Mouse (Mus musculus): ENCODE results near the gene Fam118a. TPM values are rescaled to one million over a fixed set of nuclear protein-coding genes. Genes with fewer than 3 reads are reported as not detected.

The Fam118a gene
- polyA plus RNA-seq, 1 experiment from 2014 or later = 11.4 TPM

DNA sequence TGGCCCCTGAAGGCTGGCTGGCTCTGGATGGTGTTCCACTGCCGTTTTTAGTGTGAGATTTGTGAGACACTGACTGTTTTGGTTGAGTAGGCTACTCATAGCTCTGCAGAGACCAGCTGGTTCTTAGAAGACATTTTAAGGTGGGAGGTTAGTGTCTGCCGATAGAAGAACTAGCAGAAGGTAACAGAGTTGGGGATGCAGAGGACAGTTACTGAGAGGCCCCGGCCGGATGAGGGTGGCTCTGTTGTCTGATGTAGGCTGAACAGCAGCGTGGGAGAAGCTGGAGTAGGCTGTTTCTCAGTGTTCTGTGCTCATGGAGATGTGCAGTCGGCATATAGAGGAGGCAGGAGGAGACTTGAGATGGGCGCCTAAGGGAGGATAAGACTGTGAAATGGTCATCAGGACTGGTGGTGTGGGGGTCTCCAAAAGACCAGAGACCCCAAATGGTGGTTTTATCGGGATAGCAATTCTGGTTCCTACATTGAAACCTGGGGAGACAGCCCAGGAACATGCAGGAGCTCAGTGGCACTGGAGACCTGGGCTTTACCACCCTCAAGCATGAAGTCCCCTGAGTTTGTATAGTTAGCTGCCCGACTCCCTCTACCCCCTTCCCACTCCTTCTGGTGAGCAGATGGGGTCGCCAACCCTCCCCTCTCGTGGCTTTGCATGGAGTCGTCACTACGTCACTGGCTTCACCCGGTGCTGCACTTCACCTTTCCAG is 17.6 kb downstream of the Fam118a start:
- H3K27me3 ChIP-seq (replicated peaks) = no peaks in the 10 kb centered on the region
- ATAC-seq = no peak
- WGBS (ENCODE audit: insufficient replicate concordance) = 80% methylated on average over 14 of the region's 14 CpGs
- peaks cover 49% of the 10 kb centered on the region for H3K36me3 ChIP-seq
- H3K4me3 ChIP-seq = no peak overlapping the region
- H3K9me3 ChIP-seq (replicated peaks) = no peaks in the 10 kb centered on the region
- H3K27ac ChIP-seq = no peak overlapping the region
- peaks cover 33% of the 10 kb centered on the region for H3K4me1 ChIP-seq
- H3K9ac ChIP-seq = no peak overlapping the region
- H3K4me2 ChIP-seq = no peak overlapping the region

DNA sequence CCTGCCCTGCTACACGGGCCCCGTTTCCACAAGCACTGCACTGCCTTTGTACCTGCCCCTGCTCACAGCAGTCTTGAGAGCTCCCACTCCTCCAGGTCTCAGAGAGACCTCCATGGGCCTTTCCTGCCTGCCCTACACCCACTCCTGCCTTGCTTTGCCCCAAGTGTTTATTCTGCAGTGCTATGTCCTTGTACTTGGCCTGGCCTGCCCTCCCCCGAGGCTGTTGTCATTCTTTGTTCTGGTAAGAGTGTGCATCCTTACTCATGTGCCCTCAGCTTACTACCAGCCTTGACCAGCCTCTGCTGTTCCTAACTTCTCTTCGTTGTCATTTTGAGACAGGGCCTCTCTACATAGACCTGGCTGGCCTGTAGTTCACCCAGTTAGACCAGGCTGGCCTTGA is 19.1 kb downstream of the Fam118a start:
- Histone ChIP-seq H3K27me3 (replicated peaks) (no peaks in the 10 kb centered on the region), H3K36me3 (peaks cover 63% of the 10 kb centered on the region), H3K4me3 (no peak overlapping the region), H3K4me2 (no peak overlapping the region), H3K4me1 (peaks cover 22% of the 10 kb centered on the region), H3K27ac (no peak overlapping the region), H3K9ac (no peak overlapping the region), H3K9me3 (replicated peaks) (no peaks in the 10 kb centered on the region)
- no peak for ATAC-seq
- 75% methylated on average over 4 of the region's 4 CpGs for WGBS (ENCODE audit: insufficient replicate concordance)

DNA sequence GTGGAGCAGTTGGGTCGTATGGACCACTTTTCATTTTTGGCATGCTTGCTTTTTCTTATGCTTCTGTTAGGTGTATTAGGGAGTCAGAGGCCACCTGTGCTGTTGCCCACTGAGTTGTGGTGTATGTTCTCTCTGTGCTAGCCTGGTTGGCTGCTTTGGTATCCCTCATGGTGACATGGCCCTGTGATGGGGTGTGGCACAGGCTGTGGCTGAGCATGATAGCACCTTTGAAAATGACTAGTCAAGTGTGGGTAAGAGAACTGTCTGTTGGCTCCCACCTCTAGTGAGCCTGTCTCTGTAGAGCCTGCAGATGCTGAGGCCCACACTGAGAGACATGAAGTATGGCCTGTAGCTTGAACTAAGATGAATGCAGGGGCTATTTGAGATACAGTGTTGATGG is 21.0 kb downstream of the Fam118a start:
- WGBS (ENCODE audit: insufficient replicate concordance) = 74% methylated on average over 1 of the region's 1 CpGs
- Histone ChIP-seq H3K27ac (peak overlapping the region; percentile 75), H3K9ac (no peak overlapping the region), H3K4me2 (0 out of 2 replicates have a peak overlapping the region, but pooled peaks have one; percentile 1), H3K36me3 (peaks cover 78% of the 10 kb centered on the region), H3K4me3 (no peak overlapping the region), H3K4me1 (peaks cover 13% of the 10 kb centered on the region; the same call in 1 of the 2 replicates), H3K27me3 (replicated peaks) (no peaks in the 10 kb centered on the region), H3K9me3 (replicated peaks) (no peaks in the 10 kb centered on the region)
- peak; percentile 98 for ATAC-seq

DNA sequence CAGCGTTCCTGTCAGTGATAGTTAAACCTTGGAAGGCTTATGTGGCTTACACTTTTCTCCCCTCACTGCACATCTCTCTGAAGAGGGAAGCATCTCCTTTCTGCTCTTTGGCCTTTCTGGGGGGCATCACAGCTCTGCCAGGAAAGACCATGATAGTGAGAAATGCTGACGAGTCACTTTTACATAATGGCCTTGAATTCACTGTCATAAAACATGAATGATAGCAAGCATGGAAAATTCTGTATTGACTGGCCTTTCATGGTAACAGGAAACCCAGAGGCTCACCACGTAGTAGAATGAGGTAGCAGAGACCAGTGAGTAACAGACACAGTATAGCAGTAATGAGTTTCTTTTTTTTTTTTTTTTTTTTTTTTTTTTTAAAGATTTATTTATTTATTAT is 25.4 kb downstream of the Fam118a start:
- Histone ChIP-seq H3K4me1 (peaks cover 13% of the 10 kb centered on the region; the same call in 1 of the 2 replicates), H3K27ac (no peak overlapping the region), H3K36me3 (peaks cover 44% of the 10 kb centered on the region), H3K4me2 (no peak overlapping the region), H3K27me3 (replicated peaks) (no peaks in the 10 kb centered on the region), H3K9ac (no peak overlapping the region), H3K9me3 (replicated peaks) (no peaks in the 10 kb centered on the region), H3K4me3 (no peak overlapping the region)
- 88% methylated on average over 3 of the region's 3 CpGs for WGBS (ENCODE audit: insufficient replicate concordance)
- no peak for ATAC-seq

DNA sequence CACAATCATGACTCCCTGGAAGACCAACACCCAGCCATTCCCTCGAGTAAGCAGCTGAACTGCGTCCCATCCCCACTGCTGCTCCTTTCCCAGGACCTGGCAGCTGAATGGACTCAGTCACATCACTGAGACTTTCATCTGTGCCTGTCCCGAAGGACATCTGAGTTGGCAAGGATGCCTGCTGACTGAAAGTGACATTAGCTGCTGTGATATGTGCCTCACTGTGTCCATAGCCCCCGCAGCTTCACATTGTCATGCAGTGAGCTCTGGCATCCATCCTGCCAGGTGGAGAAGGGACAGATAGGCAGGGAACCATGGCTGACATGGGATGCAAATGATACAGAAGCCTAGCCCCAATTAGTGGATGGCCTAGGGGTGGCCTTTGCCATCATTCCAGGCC is 26.4 kb downstream of the Fam118a start:
- H3K9me3 ChIP-seq (replicated peaks) = no peaks in the 10 kb centered on the region
- no peak overlapping the region for H3K4me2 ChIP-seq
- peaks cover 5% of the 10 kb centered on the region; the same call in 1 of the 2 replicates for H3K4me1 ChIP-seq
- no peak overlapping the region for H3K9ac ChIP-seq
- H3K4me3 ChIP-seq = no peak overlapping the region
- peaks cover 41% of the 10 kb centered on the region for H3K36me3 ChIP-seq
- H3K27me3 ChIP-seq (replicated peaks) = no peaks in the 10 kb centered on the region
- H3K27ac ChIP-seq = no peak overlapping the region
- no peak for ATAC-seq
- 74% methylated on average over 4 of the region's 4 CpGs for WGBS (ENCODE audit: insufficient replicate concordance)

DNA sequence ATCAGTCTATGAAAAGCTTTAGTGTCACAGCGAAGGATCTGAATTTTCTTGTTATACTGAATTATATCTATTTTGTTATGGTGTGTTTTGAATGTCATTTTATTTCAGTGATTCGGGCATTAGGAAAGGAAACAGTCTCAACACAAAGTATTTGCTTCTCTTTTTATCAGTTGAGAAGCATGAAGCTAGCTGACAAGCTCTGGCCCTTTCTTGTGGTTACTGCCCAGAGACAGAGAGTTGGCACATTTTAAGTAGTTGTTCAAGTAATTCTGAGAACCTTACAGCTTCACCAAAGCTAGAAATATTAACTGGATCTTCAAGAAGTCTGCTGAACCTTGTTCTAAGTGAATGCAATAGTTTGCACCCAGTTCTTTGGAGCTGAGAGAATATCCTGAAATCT is 34.7 kb downstream of the Fam118a start:
- Histone ChIP-seq H3K4me1 (no peaks in the 10 kb centered on the region), H3K4me3 (no peak overlapping the region), H3K27me3 (replicated peaks) (no peaks in the 10 kb centered on the region), H3K27ac (no peak overlapping the region), H3K4me2 (no peak overlapping the region), H3K9ac (no peak overlapping the region), H3K36me3 (peaks cover 12% of the 10 kb centered on the region), H3K9me3 (replicated peaks) (no peaks in the 10 kb centered on the region)
- WGBS (ENCODE audit: insufficient replicate concordance) = 73% methylated on average over 2 of the region's 2 CpGs
- ATAC-seq = no peak

DNA sequence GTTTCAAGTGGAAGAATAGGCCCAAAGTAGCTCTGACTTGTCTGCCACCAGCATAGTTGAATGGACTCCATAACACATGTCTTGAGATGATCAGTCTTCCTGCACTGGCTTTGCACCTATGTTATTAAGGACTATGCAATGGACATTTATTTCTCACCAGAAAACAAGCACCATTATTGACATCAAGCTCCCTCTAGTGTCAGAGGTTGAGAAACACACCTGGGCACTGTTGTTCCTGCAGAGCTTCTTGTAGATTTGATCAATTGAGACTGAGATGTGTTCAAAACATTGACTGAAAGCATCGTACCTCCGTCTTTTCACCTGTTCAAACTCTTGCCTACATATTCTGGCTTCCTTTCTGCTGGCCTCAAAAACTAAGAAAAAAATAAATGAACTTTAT is 41.8 kb downstream of the Fam118a start:
- no peaks in the 10 kb centered on the region for H3K4me1 ChIP-seq
- no peak overlapping the region for H3K9ac ChIP-seq
- no peak overlapping the region for H3K27ac ChIP-seq
- no peaks in the 10 kb centered on the region for H3K36me3 ChIP-seq
- H3K27me3 ChIP-seq (replicated peaks) = no peaks in the 10 kb centered on the region; the same call in 1 of the 2 replicates
- 9% methylated on average over 2 of the region's 2 CpGs for WGBS (ENCODE audit: insufficient replicate concordance)
- no peak overlapping the region for H3K4me2 ChIP-seq
- ATAC-seq = no peak
- H3K4me3 ChIP-seq = no peak overlapping the region
- H3K9me3 ChIP-seq (replicated peaks) = no peaks in the 10 kb centered on the region

DNA sequence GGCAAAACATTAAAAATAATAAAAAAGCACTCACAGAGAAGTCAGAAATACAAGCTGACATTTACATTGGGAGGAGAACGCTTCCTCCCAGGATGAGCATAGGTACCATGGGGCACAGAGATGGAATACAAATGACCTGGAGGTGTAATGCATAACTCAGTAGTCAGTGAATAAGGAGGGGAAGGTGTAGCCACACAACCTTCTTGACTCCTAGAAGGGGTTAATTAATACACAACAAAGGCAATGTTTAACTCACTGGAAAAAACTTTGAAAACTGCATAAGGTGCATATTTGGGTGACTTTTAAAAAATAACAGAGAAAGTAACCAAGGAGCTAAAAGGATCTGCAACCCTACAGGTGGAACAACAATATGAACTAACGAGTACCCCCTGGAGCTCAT is 43.9 kb downstream of the Fam118a start:
- no peak overlapping the region for H3K4me3 ChIP-seq
- no peaks in the 10 kb centered on the region for H3K36me3 ChIP-seq
- no peak overlapping the region for H3K9ac ChIP-seq
- no peak for ATAC-seq
- H3K9me3 ChIP-seq (replicated peaks) = no peaks in the 10 kb centered on the region
- H3K4me2 ChIP-seq = no peak overlapping the region
- H3K27ac ChIP-seq = no peak overlapping the region
- no peaks in the 10 kb centered on the region for H3K4me1 ChIP-seq
- no peaks in the 10 kb centered on the region; the same call in 1 of the 2 replicates for H3K27me3 ChIP-seq (replicated peaks)
- 63% methylated on average over 2 of the region's 2 CpGs for WGBS (ENCODE audit: insufficient replicate concordance)

DNA sequence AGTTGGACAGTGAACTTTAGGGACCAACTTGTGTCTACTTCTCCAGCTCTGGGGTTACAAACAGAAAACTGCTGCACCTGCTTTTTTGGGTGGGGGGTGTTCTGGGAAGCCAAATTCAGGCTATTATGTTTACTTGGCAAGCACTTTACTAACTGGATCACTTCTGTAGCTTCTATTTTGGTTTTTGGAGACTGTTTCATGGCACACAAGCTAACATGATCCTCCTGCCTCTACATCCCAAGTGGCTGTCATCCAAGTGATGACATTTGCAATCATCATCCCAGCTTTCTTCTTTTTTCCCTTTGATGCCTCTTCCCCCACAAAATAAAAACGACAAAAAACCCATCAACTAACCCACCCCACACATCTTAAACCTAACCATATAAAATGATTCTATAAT is 56.9 kb downstream of the Fam118a start:
- ATAC-seq = no peak
- Histone ChIP-seq H3K4me1 (no peaks in the 10 kb centered on the region), H3K36me3 (no peaks in the 10 kb centered on the region), H3K27ac (no peak overlapping the region), H3K9ac (no peak overlapping the region), H3K27me3 (replicated peaks) (no peaks in the 10 kb centered on the region), H3K4me3 (no peak overlapping the region), H3K9me3 (replicated peaks) (no peaks in the 10 kb centered on the region), H3K4me2 (no peak overlapping the region)
- 42% methylated on average over 1 of the region's 1 CpGs for WGBS (ENCODE audit: insufficient replicate concordance)

Other genes with a start within 250 kb of the Fam118a start
- 0.04 and 0.06 TPM in 2 replicates for gene Phf21b, start 172.9 kb upstream of the Fam118a start, polyA plus RNA-seq (2016; fragmentation: Nextera tagmentation; extraction: Ambion mirVana)
- gene Gm29666, start 108.9 kb upstream of the Fam118a start, polyA plus RNA-seq (2016; fragmentation: Nextera tagmentation; extraction: Ambion mirVana) = 0.78 and 0.99 TPM in 2 replicates
- 43.2 and 44.5 TPM in 2 replicates for gene Nup50, start 105.5 kb upstream of the Fam118a start, polyA plus RNA-seq (2016; fragmentation: Nextera tagmentation; extraction: Ambion mirVana)
- gene 5031439G07Rik, start 40.4 kb upstream of the Fam118a start, polyA plus RNA-seq (2016; fragmentation: Nextera tagmentation; extraction: Ambion mirVana) = 3.6 and 4.9 TPM in 2 replicates
- not detected in 2 replicates for gene Upk3a, start 11.8 kb upstream of the Fam118a start, polyA plus RNA-seq (2016; fragmentation: Nextera tagmentation; extraction: Ambion mirVana)
- gene Smc1b, start 103.0 kb downstream of the Fam118a start, polyA plus RNA-seq (2016; fragmentation: Nextera tagmentation; extraction: Ambion mirVana) = 0.18 and 0.31 TPM in 2 replicates
- not detected in 2 replicates for gene Ribc2, start 103.1 kb downstream of the Fam118a start, polyA plus RNA-seq (2016; fragmentation: Nextera tagmentation; extraction: Ambion mirVana)
- gene Fbln1, start 177.0 kb downstream of the Fam118a start, polyA plus RNA-seq (2016; fragmentation: Nextera tagmentation; extraction: Ambion mirVana) = 18.1 and 19.5 TPM in 2 replicates